Mouse (Mus musculus): ENCODE results near the gene Cyp3a13.

Cyp3a13 gene

DNA sequence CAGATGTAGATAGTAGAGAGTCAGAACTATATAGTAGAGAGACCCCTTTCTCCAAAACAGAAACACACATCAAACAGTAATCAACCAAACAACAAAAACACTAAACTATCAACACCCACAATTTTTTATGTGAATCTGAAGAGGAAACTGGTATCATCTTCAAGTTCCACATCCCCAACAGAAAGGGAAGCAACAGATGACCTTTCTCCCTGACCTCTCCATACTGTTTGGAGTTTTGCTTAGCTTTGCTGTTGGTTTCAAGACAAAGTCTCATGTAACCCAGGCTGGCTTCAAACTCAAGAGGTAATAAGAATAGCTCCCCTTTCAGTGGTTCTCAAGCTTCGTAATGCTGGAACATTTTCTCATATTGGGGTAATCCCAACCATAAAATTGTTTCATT, 57.4 kb downstream of the Cyp3a13 start:
- WGBS = 98% methylated on average over 1 of the region's 1 CpGs

GRCm38 (mm10) chr5:137857960-137858710, 63.3 kb downstream of the Cyp3a13 start, which contains the start of gene Pilrb1:
Gene Pilrb1, minus strand, starts transcription at chr5:137858106.
- WGBS = 72% methylated on average over 2 of the region's 2 CpGs

DNA sequence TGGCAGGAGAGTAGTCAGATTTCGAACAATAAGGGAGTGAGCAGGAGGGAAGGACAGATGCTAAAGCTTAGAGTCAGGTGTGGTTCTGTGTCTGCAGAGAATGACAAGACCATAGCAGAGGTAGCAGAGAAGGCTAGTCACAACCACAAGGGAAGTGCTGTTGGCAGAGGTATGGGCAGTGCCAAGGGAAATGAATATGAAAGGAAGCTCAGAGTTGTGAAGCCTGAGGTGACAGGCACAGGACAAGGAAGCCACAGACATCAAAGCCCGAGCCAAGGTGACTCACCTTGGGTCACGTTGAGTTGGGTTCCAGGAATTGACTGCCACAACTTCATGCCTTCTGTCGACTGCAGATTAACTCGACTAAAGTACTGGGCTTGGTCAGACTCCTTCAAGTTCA, 64.5 kb downstream of the Cyp3a13 start:
- 79% methylated on average over 5 of the region's 5 CpGs for WGBS

DNA sequence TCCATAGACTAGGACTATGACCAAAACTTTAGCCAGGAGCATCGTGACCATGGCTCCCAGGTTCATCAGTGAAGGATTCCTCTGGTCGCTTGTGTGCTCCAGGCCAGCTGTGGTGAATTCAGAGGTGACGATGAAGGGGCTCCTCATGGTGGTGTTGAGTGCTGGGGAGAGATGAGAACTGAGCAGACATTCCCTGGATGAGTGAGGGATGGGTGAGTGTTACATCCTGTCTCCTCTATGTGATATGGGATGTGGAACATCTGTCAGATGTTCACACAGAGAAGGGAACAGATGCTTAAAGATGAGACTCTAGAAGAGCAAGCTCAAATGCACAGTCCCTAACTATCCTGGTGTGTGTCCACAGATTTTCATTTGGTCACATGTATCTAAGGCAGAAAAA, 66.5 kb downstream of the Cyp3a13 start:
- WGBS = 89% methylated on average over 3 of the region's 3 CpGs

DNA sequence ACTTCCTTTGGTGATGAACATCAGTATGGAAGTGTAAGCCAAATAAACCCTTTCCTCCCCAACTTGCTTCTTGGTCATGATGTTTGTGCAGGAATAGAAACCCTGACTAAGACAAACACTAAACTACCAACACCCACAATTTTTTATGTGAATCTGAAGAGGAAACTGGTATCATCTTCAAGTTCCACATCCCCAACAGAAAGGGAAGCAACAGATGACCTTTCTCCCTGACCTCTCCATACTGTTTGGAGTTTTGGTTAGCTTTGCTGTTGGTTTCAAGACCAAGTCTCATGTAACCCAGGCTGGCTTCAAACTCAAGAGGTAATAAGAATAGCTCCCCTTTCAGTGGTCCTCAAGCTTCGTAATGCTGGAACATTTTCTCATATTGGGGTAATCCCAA, 71.1 kb downstream of the Cyp3a13 start:
- 98% methylated on average over 1 of the region's 1 CpGs for WGBS
